Mouse (Mus musculus): ENCODE data around the gene Dync1h1. TPM values are rescaled to one million over a fixed set of nuclear protein-coding genes. Genes with fewer than 3 reads are reported as not detected.
A peak's percentile ranks its signal among the peaks of the same experiment; 100 is the strongest.

Gene Dync1h1
- 82.4 and 86.8 TPM in 2 replicates for polyA plus RNA-seq (2015; fragmentation: Nextera tagmentation; extraction: Ambion mirVana)

- no peaks in the 10 kb centered on the region for H3K36me3 ChIP-seq
- H3K9ac ChIP-seq, result peak within 1 kb of the TSS; percentile 97
- ATAC-seq (ENCODE audit: low FRiP score), result peak; percentile 95
- H3K4me3 ChIP-seq, result peak within 1 kb of the TSS; percentile 99
- H3K4me2 ChIP-seq, result peak within 1 kb of the TSS; percentile 95
- WGBS, result under 1% methylated on average over 103 of the region's 105 CpGs
- H3K27me3 ChIP-seq, result peaks cover 22% of the 10 kb centered on the region
- peaks cover 42% of the 10 kb centered on the region for H3K4me1 ChIP-seq (replicated peaks)
- peak within 1 kb of the TSS; percentile 98 for H3K27ac ChIP-seq
- no peaks in the 10 kb centered on the region for H3K9me3 ChIP-seq
These were observed at the start of gene Dync1h1 for GRCm38 (mm10) chr12:110601241-110602218. Dync1h1 (plus strand) TSS chr12:110601452.

- no peak overlapping the region for H3K27ac ChIP-seq
- no peaks in the 10 kb centered on the region for H3K27me3 ChIP-seq
- H3K4me3 ChIP-seq, result no peak overlapping the region
- H3K4me1 ChIP-seq (replicated peaks), result no peaks in the 10 kb centered on the region
- H3K9me3 ChIP-seq, result no peaks in the 10 kb centered on the region
- H3K9ac ChIP-seq, result no peak overlapping the region
- no peak overlapping the region for H3K4me2 ChIP-seq
- WGBS, result 88% methylated on average over 13 of the region's 13 CpGs
- H3K36me3 ChIP-seq, result peaks cover 94% of the 10 kb centered on the region
- no peak for ATAC-seq (ENCODE audit: low FRiP score)
These were observed 49.1 kb upstream of the Dync1h1 start for GRCm38 (mm10) chr12:110552113-110552512.

GRCm38 (mm10) chr12:110553362-110553761 is 47.9 kb upstream of the Dync1h1 start:
- 93% methylated on average over 5 of the region's 5 CpGs for WGBS
- Histone ChIP-seq H3K9me3 (no peaks in the 10 kb centered on the region), H3K4me1 (replicated peaks) (no peaks in the 10 kb centered on the region), H3K9ac (no peak overlapping the region), H3K4me2 (no peak overlapping the region), H3K36me3 (peaks cover 96% of the 10 kb centered on the region), H3K4me3 (no peak overlapping the region), H3K27ac (no peak overlapping the region), H3K27me3 (no peaks in the 10 kb centered on the region)
- no peak for ATAC-seq (ENCODE audit: low FRiP score)

- peaks cover 97% of the 10 kb centered on the region for H3K36me3 ChIP-seq
- no peaks in the 10 kb centered on the region for H3K9me3 ChIP-seq
- ATAC-seq (ENCODE audit: low FRiP score), result no peak
- no peak overlapping the region for H3K27ac ChIP-seq
- no peak overlapping the region for H3K4me2 ChIP-seq
- 91% methylated on average over 21 of the region's 21 CpGs for WGBS
- H3K27me3 ChIP-seq, result no peaks in the 10 kb centered on the region
- no peak overlapping the region for H3K9ac ChIP-seq
- H3K4me3 ChIP-seq, result no peak overlapping the region
- no peaks in the 10 kb centered on the region for H3K4me1 ChIP-seq (replicated peaks)
These were observed 45.6 kb upstream of the Dync1h1 start for GRCm38 (mm10) chr12:110555536-110556240.

- WGBS, result 85% methylated on average over 18 of the region's 18 CpGs
- no peak overlapping the region for H3K9ac ChIP-seq
- H3K4me1 ChIP-seq (replicated peaks), result no peaks in the 10 kb centered on the region
- no peak overlapping the region for H3K4me3 ChIP-seq
- H3K4me2 ChIP-seq, result no peak overlapping the region
- ATAC-seq (ENCODE audit: low FRiP score), result no peak
- no peaks in the 10 kb centered on the region for H3K9me3 ChIP-seq
- H3K27me3 ChIP-seq, result no peaks in the 10 kb centered on the region
- no peak overlapping the region; the same call in 1 of the 2 replicates for H3K27ac ChIP-seq
- H3K36me3 ChIP-seq, result peaks cover 98% of the 10 kb centered on the region
These were observed 44.2 kb upstream of the Dync1h1 start for GRCm38 (mm10) chr12:110556861-110557628.

GRCm38 (mm10) chr12:110558175-110558574 is 43.1 kb upstream of the Dync1h1 start:
- Histone ChIP-seq H3K4me3 (no peak overlapping the region), H3K27ac (no peak overlapping the region), H3K4me1 (replicated peaks) (no peaks in the 10 kb centered on the region), H3K27me3 (no peaks in the 10 kb centered on the region), H3K9me3 (no peaks in the 10 kb centered on the region), H3K4me2 (no peak overlapping the region), H3K36me3 (peaks cover 98% of the 10 kb centered on the region), H3K9ac (no peak overlapping the region)
- WGBS, result 99% methylated on average over 7 of the region's 7 CpGs
- no peak for ATAC-seq (ENCODE audit: low FRiP score)

- Histone ChIP-seq H3K4me1 (replicated peaks) (no peaks in the 10 kb centered on the region), H3K4me2 (no peak overlapping the region), H3K27me3 (no peaks in the 10 kb centered on the region), H3K9me3 (no peaks in the 10 kb centered on the region), H3K9ac (no peak overlapping the region), H3K4me3 (no peak overlapping the region), H3K27ac (no peak overlapping the region), H3K36me3 (peaks cover 93% of the 10 kb centered on the region)
- WGBS, result 92% methylated on average over 11 of the region's 11 CpGs
- no peak for ATAC-seq (ENCODE audit: low FRiP score)
These were observed 37.9 kb upstream of the Dync1h1 start for GRCm38 (mm10) chr12:110563383-110563782.

DNA sequence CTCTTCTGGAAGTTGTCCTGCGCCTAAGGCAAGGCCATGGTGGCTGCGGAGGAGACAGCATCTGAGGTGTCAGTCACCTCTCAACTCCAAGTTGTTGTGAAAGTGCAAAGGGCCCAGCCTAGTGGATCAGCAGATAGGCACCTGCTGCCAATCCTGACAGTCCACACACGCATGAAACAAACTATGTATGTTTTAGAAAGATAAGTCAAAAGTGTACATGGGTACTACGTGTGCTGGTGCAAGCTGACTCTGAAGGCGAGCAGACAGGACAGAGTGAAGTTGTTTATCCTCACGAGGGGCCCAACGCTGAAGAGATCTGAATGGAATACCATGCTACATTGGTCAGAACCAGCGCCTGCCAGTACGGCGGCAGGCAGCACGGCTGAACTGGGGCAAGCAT is 36.4 kb upstream of the Dync1h1 start:
- Histone ChIP-seq H3K27ac (no peak overlapping the region), H3K27me3 (no peaks in the 10 kb centered on the region), H3K4me2 (no peak overlapping the region), H3K36me3 (peaks cover 94% of the 10 kb centered on the region), H3K9ac (no peak overlapping the region), H3K4me3 (no peak overlapping the region), H3K9me3 (no peaks in the 10 kb centered on the region), H3K4me1 (replicated peaks) (no peaks in the 10 kb centered on the region)
- no peak for ATAC-seq (ENCODE audit: low FRiP score)
- WGBS, result 93% methylated on average over 11 of the region's 11 CpGs

DNA sequence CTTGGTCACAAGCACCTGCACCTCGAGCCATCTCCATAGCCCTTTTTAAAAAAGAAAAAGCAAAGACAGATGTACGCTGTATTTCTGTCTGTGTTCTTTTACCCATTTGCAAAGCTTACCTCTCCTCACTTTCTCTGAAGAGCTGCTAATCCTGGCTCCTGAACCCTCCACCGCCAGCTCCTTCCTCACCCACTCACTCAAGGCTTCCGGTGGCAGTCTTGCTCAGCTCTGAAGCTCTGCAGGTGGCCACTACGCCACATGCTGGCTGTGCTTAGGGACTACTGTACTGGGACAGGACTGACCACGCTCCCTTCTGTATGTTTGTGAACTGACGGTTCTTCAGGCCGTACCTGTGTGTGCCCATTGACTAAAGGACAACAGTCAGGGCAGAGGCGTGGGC is 34.9 kb upstream of the Dync1h1 start:
- H3K4me1 ChIP-seq (replicated peaks), result no peaks in the 10 kb centered on the region
- no peak overlapping the region for H3K27ac ChIP-seq
- no peaks in the 10 kb centered on the region for H3K9me3 ChIP-seq
- H3K27me3 ChIP-seq, result no peaks in the 10 kb centered on the region
- 89% methylated on average over 9 of the region's 9 CpGs for WGBS
- H3K4me3 ChIP-seq, result no peak overlapping the region
- H3K4me2 ChIP-seq, result no peak overlapping the region
- ATAC-seq (ENCODE audit: low FRiP score), result no peak
- peaks cover 94% of the 10 kb centered on the region for H3K36me3 ChIP-seq
- no peak overlapping the region for H3K9ac ChIP-seq

- Histone ChIP-seq H3K4me3 (no peak overlapping the region), H3K4me1 (replicated peaks) (no peaks in the 10 kb centered on the region), H3K27me3 (no peaks in the 10 kb centered on the region), H3K4me2 (no peak overlapping the region), H3K27ac (no peak overlapping the region), H3K9me3 (no peaks in the 10 kb centered on the region), H3K9ac (no peak overlapping the region), H3K36me3 (peaks cover 92% of the 10 kb centered on the region)
- no peak for ATAC-seq (ENCODE audit: low FRiP score)
- WGBS, result 96% methylated on average over 10 of the region's 10 CpGs
These were observed 30.2 kb upstream of the Dync1h1 start for GRCm38 (mm10) chr12:110571050-110571449.

- no peak overlapping the region for H3K9ac ChIP-seq
- ATAC-seq (ENCODE audit: low FRiP score), result no peak
- H3K4me2 ChIP-seq, result no peak overlapping the region
- H3K27ac ChIP-seq, result no peak overlapping the region
- no peak overlapping the region for H3K4me3 ChIP-seq
- H3K9me3 ChIP-seq, result no peaks in the 10 kb centered on the region
- H3K4me1 ChIP-seq (replicated peaks), result no peaks in the 10 kb centered on the region
- 98% methylated on average over 4 of the region's 4 CpGs for WGBS
- peaks cover 79% of the 10 kb centered on the region for H3K36me3 ChIP-seq
- H3K27me3 ChIP-seq, result no peaks in the 10 kb centered on the region
These were observed 28.9 kb upstream of the Dync1h1 start for GRCm38 (mm10) chr12:110572351-110572750.

- Histone ChIP-seq H3K9me3 (no peaks in the 10 kb centered on the region), H3K36me3 (peaks cover 66% of the 10 kb centered on the region), H3K4me2 (no peak overlapping the region), H3K4me1 (replicated peaks) (no peaks in the 10 kb centered on the region), H3K27me3 (no peaks in the 10 kb centered on the region), H3K27ac (no peak overlapping the region), H3K4me3 (no peak overlapping the region), H3K9ac (no peak overlapping the region)
- ATAC-seq (ENCODE audit: low FRiP score), result no peak
- 86% methylated on average over 8 of the region's 8 CpGs for WGBS
These were observed 27.6 kb upstream of the Dync1h1 start for GRCm38 (mm10) chr12:110573635-110574034.

Measured in hindbrain, embryonic 13.5 days (tissue).